Mouse (Mus musculus) lung, postnatal 0 days (tissue): ENCODE measurements at regions not wholly inside any gene's neighbourhood (a gene's known extent, or its start where the extent isn't known, plus 50 kb on each side); places are given as distances from the start of the nearest gene placed in this dataset.

ENCODE experiments used
- ATAC-seq: fragments of 200-750 bp; cut with Nextera tagmentation; 2 replicates; pipeline ENCODE4 v1.8.0; 2017; ENCODE audit warnings: moderate library complexity
- DNase-seq: peaks from one replicate; pipeline ENCODE4 v3.0.0-alpha.2; 2016; ENCODE audit warnings: low spot score
- H3K27ac ChIP-seq: fragments of 300-500 bp; sonication (generic); 2 replicates; pipeline ENCODE4 v1.5.1; 2014; ENCODE audit warnings: antibody characterized with exemption, mild to moderate bottlenecking, low read length, mixed read lengths
- H3K27me3 ChIP-seq: fragments of 300-500 bp; sonication (generic); replicated peaks from 2 replicates; pipeline ENCODE4 v1.6.1; 2014; ENCODE audit warnings: low read length, mixed read lengths; ENCODE audit not compliant: insufficient read depth
- H3K36me3 ChIP-seq: fragments of 300-500 bp; sonication (generic); 2 replicates; pipeline ENCODE4 v1.6.1; 2014; ENCODE audit warnings: low read length, mixed read lengths; ENCODE audit not compliant: insufficient read depth
- H3K4me1 ChIP-seq: fragments of 300-500 bp; sonication (generic); 2 replicates; pipeline ENCODE4 v1.6.1; 2014; ENCODE audit warnings: antibody characterized with exemption, low read depth, low read length, mixed read lengths; ENCODE audit not compliant: insufficient read depth
- H3K4me2 ChIP-seq: fragments of 300-500 bp; sonication (generic); replicated peaks from 2 replicates; pipeline ENCODE4 v1.6.1; 2014; ENCODE audit warnings: low read depth, mild to moderate bottlenecking, low read length, moderate library complexity, mixed read lengths
- H3K4me3 ChIP-seq: fragments of 300-500 bp; sonication (generic); 2 replicates; pipeline ENCODE4 v1.5.1; 2014; ENCODE audit warnings: low read depth, low read length
- H3K9ac ChIP-seq: fragments of 300-500 bp; sonication (generic); replicated peaks from 2 replicates; pipeline ENCODE4 v1.6.1; 2014; ENCODE audit warnings: low read depth, mild to moderate bottlenecking
- H3K9me3 ChIP-seq: fragments of 300-500 bp; sonication (generic); 2 replicates; pipeline ENCODE4 v1.6.1; 2016; ENCODE audit warnings: low read length, mixed read lengths
- CTCF ChIP-seq: IDR thresholded peaks from 2 replicates; pipeline ENCODE4 v1.5.1; 2016; ENCODE audit warnings: antibody characterized with exemption, mild to moderate bottlenecking
- EP300 ChIP-seq: IDR thresholded peaks from 2 replicates; pipeline ENCODE4 v1.6.1; 2016; ENCODE audit warnings: antibody characterized with exemption, mild to moderate bottlenecking, control low read depth
- WGBS: fragments of 180-500 bp; shearing (Covaris S2); extraction: QIAGEN DNeasy Blood & Tissue Kit; methylation state at CpG from one replicate; pipeline ENCODE4 v1.1.7; 2014; 5-methylcytosine and 5-hydroxymethylcytosine counted together

DNA sequence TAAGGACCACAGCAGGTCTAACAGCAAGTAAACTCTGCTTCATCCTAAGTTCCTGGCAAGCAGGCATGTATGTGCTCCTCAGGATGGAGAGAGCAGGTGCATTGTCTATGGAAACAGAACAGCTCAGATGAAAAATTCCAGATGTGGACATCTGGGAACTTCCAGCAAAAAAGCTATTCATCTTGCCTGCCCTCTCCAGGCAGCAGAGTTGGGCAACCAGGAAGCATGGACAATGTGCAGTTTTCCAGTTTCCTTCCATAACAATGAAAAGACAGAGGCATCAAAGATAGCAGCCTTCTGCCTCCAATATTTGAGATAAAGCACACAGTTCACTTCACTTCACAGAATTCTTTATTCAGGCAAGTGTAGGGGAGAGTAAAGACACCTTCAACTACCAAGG lies 236.7 kb downstream of the Fam49a start:
- no peak for TF ChIP-seq CTCF
- no peak for TF ChIP-seq EP300
- Histone ChIP-seq H3K9ac (no peak overlapping the region), H3K27ac (no peak overlapping the region), H3K27me3 (no peaks in the 10 kb centered on the region), H3K4me1 (no peaks in the 10 kb centered on the region), H3K36me3 (no peaks in the 10 kb centered on the region), H3K9me3 (no peaks in the 10 kb centered on the region), H3K4me2 (no peak overlapping the region), H3K4me3 (no peak overlapping the region)
- DNase-seq (no peak), ATAC-seq (no peak)

DNA sequence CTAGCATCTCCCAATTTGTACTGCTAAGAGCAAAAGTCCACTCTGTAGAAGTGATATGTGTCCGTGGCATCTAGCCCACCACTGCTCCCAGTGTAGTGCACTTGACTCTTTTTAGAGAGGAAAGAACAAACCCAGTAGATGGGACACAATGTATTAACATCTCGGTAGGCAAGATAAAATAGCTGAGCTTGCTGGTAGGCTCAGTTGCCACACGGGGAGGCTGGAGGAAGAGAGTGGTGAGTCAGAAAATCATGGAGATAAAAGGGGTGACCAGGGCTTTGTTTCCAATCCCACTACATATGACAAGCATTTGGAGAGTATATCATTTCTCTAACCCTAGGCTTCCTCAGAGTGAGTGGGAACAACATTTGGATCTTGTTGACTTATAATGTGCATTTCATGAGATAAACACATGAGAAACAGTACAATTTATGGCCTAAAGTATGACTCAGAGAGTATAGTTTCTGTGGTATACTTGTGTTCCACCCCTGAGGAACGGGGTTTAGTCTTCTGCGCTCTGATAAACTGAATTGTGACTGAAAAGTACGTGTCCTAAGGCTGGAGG lies 235.4 kb downstream of the Fam49a start:
- Histone ChIP-seq H3K36me3 (no peaks in the 10 kb centered on the region), H3K27me3 (no peaks in the 10 kb centered on the region), H3K27ac (no peak overlapping the region), H3K4me3 (no peak overlapping the region), H3K9me3 (no peaks in the 10 kb centered on the region), H3K9ac (no peak overlapping the region), H3K4me2 (no peak overlapping the region), H3K4me1 (no peaks in the 10 kb centered on the region)
- peak; percentile 48 for ATAC-seq
- no peak for DNase-seq
- WGBS: 63% methylated on average over 6 of the region's 6 CpGs
- TF ChIP-seq EP300: no peak

DNA sequence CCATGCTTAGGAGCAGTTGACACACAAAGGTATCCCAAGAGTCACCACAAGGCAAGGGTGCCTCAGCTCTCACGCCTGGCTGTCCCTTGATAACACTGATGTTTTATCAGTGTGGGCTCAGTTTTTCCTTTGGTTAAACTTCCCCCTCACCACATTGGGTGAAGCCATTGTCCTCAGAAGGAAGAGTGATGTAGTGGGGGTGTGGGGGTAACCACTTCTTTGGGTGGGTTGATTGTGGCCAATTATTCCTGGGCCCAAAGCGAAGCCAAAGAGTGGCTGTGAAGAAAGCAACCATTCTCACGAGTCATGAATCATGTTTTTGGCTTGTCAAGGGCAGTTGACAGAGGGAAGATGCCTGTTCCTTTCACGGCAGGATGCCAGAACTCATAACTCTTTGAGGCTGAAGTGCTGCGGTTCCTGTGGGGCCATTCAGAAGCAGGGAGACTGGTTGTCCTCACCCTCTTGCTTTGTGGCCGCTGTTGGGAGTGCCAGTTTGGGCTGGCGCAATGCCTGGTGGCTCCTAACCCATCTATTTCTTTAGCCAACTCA lies 234.7 kb downstream of the Fam49a start:
- Histone ChIP-seq H3K9me3 (no peaks in the 10 kb centered on the region), H3K36me3 (no peaks in the 10 kb centered on the region), H3K4me1 (no peaks in the 10 kb centered on the region), H3K4me3 (no peak overlapping the region), H3K4me2 (no peak overlapping the region), H3K9ac (no peak overlapping the region), H3K27ac (no peak overlapping the region), H3K27me3 (no peaks in the 10 kb centered on the region)
- TF ChIP-seq CTCF: no peak
- TF ChIP-seq EP300: peak; percentile 32; the same call in 1 of the 2 replicates
- DNase-seq (peak; percentile 68), ATAC-seq (peak; percentile 79)
- 29% methylated on average over 7 of the region's 7 CpGs for WGBS

DNA sequence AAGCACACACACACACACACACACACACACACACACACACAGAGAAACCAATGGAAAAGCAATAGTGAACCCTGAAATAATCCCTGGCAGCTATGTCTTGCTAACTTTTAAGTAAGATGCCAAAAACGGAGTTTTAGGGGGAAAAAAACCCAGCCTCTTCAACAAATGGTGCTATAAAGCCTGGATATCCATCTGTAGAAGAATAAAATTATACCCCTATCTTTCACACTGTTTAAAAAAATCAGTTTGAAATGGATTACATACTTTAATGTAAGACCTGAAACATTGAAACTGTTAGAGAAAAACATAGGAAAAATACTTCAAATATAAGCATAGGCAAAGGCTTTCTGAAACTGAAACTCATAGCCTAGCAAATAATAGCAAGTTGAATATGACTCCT lies 228.2 kb downstream of the Fam49a start:
- no peak overlapping the region for H3K4me3 ChIP-seq
- H3K9me3 ChIP-seq: no peaks in the 10 kb centered on the region
- H3K27me3 ChIP-seq: no peaks in the 10 kb centered on the region
- no peak overlapping the region for H3K27ac ChIP-seq
- H3K36me3 ChIP-seq: no peaks in the 10 kb centered on the region
- no peak for TF ChIP-seq EP300
- TF ChIP-seq CTCF: no peak
- WGBS: 73% methylated on average over 1 of the region's 1 CpGs
- DNase-seq (no peak), ATAC-seq (no peak)
- no peaks in the 10 kb centered on the region for H3K4me1 ChIP-seq
- H3K4me2 ChIP-seq: no peak overlapping the region
- no peak overlapping the region for H3K9ac ChIP-seq

- Histone ChIP-seq H3K9ac (no peak overlapping the region), H3K27ac (no peak overlapping the region), H3K27me3 (no peaks in the 10 kb centered on the region), H3K4me1 (no peaks in the 10 kb centered on the region), H3K36me3 (no peaks in the 10 kb centered on the region), H3K4me3 (no peak overlapping the region), H3K4me2 (no peak overlapping the region), H3K9me3 (no peaks in the 10 kb centered on the region)
- ATAC-seq: no peak
- 84% methylated on average over 1 of the region's 1 CpGs for WGBS
- DNase-seq: no peak
- TF ChIP-seq CTCF: no peak
- no peak for TF ChIP-seq EP300
Observed at GRCm38 (mm10) chr12:12488090-12488489, 226.2 kb downstream of the Fam49a start.

GRCm38 (mm10) chr12:12486656-12487356 lies 224.9 kb downstream of the Fam49a start:
- no peak for DNase-seq
- TF ChIP-seq CTCF (no peak), EP300 (no peak)
- Histone ChIP-seq H3K9ac (no peak overlapping the region), H3K9me3 (no peaks in the 10 kb centered on the region), H3K27ac (no peak overlapping the region), H3K4me3 (no peak overlapping the region), H3K27me3 (no peaks in the 10 kb centered on the region), H3K4me2 (no peak overlapping the region), H3K4me1 (no peaks in the 10 kb centered on the region), H3K36me3 (no peaks in the 10 kb centered on the region)
- 83% methylated on average over 1 of the region's 1 CpGs for WGBS
- ATAC-seq: no peak
